Mouse (Mus musculus) forebrain, embryonic 16.5 days (tissue): ENCODE results near the gene Tmcc1. TPM values are rescaled to one million over a fixed set of nuclear protein-coding genes. Genes with fewer than 3 reads are reported as not detected.

Source experiments
- ATAC-seq: fragments of 200-750 bp; cut with Nextera tagmentation; 2 replicates; pipeline ENCODE4 v1.8.0; 2017; ENCODE audit warnings: mild to moderate bottlenecking, moderate library complexity
- H3K27ac ChIP-seq: fragments of 300-500 bp; sonication (generic); 2 replicates; pipeline ENCODE4 v1.5.1; 2014; ENCODE audit warnings: low read length, control low read depth
- H3K27me3 ChIP-seq: fragments of 300-500 bp; sonication (generic); replicated peaks from 2 replicates; pipeline ENCODE4 v1.6.1; 2014; ENCODE audit warnings: low read length; ENCODE audit not compliant: control insufficient read depth, insufficient read depth
- H3K36me3 ChIP-seq: fragments of 300-500 bp; sonication (generic); 2 replicates; pipeline ENCODE4 v1.6.1; 2014; ENCODE audit not compliant: control insufficient read depth, insufficient read depth
- H3K4me1 ChIP-seq: fragments of 300-500 bp; sonication (generic); replicated peaks from 2 replicates; pipeline ENCODE4 v1.6.1; 2014; ENCODE audit warnings: low read length; ENCODE audit not compliant: control insufficient read depth, insufficient read depth
- H3K4me2 ChIP-seq: fragments of 300-500 bp; sonication (generic); 2 replicates; pipeline ENCODE4 v1.6.1; 2014; ENCODE audit warnings: mild to moderate bottlenecking, low read length, control low read depth
- H3K4me3 ChIP-seq: fragments of 300-500 bp; sonication (generic); replicated peaks from 2 replicates; pipeline ENCODE4 v1.5.1; 2014; ENCODE audit warnings: mild to moderate bottlenecking, low read length, control low read depth
- H3K9ac ChIP-seq: fragments of 300-500 bp; sonication (generic); replicated peaks from 2 replicates; pipeline ENCODE4 v1.6.1; 2014; ENCODE audit warnings: low read depth, low read length, control low read depth
- H3K9me3 ChIP-seq: fragments of 300-500 bp; sonication (generic); 2 replicates; pipeline ENCODE4 v1.6.1; 2016; ENCODE audit warnings: low read length; ENCODE audit not compliant: control insufficient read depth
- WGBS: fragments of 180-500 bp; shearing (Covaris S2); extraction: QIAGEN DNeasy Blood & Tissue Kit; methylation state at CpG from one replicate; pipeline ENCODE4 v1.1.7; 2014; 5-methylcytosine and 5-hydroxymethylcytosine counted together
- polyA plus RNA-seq: library from polyadenylated mRNA; unstranded; fragments of >200 nt; fragmentation: Nextera tagmentation; extraction: Ambion mirVana; gene quantifications from 2 replicates; pipeline ENCODE4 v1.2.1, GENCODE M21; 2015

Gene Tmcc1
- polyA plus RNA-seq, 1 experiment from 2014 or later, result 38.4 TPM

DNA sequence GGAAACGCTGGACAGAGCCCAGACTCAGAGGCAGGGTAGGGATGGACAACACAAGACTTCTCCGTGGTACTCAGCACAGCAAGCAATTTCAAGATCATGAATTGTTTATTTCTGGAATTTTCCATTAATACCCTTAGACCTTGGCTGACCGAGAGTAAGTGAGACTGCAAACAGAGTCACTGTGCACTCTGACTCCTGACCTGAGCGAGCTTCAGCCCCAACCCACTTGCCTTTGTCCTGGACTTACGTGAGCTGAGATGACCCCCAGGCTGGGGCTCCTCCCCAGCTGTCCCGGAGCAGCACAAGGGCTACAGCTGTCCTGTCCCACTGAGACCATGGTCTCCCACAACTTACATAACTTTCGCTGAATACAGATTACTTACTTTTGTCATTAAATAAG is 210.4 kb downstream of the Tmcc1 start:
- no peak for ATAC-seq
- H3K4me1 ChIP-seq, result peaks cover 8% of the 10 kb centered on the region
- 70% methylated on average over 7 of the region's 7 CpGs for WGBS
- no peaks in the 10 kb centered on the region for H3K27me3 ChIP-seq
- no peak overlapping the region for H3K27ac ChIP-seq
- H3K4me2 ChIP-seq, result no peak overlapping the region
- no peaks in the 10 kb centered on the region for H3K9me3 ChIP-seq
- no peak overlapping the region for H3K9ac ChIP-seq
- no peaks in the 10 kb centered on the region for H3K36me3 ChIP-seq
- H3K4me3 ChIP-seq, result no peak overlapping the region

DNA sequence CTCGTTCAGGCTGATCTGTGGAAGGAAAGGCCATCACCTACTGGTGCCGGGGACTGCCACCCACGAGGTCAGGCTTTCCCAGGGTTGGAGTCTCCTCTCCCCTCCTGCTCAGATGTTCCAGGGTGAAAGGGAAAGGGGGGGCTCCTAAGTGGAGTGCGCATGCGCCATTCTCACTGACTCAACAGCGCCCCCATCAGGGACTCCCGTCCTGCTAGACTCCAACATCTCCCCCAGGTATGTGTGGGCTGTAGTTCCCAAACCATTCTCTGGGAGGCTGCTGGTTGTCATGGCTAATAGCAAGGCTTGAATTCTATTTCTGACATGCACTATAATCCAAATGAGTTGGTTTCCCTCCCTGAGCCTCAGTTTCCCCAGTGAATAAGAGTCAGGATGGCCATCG is 214.7 kb downstream of the Tmcc1 start:
- H3K36me3 ChIP-seq, result no peaks in the 10 kb centered on the region
- ATAC-seq, result no peak
- H3K9ac ChIP-seq, result no peak overlapping the region
- H3K9me3 ChIP-seq, result no peaks in the 10 kb centered on the region
- H3K4me3 ChIP-seq, result no peak overlapping the region
- peaks cover 7% of the 10 kb centered on the region for H3K4me1 ChIP-seq
- H3K4me2 ChIP-seq, result no peak overlapping the region
- WGBS, result 61% methylated on average over 8 of the region's 8 CpGs
- no peak overlapping the region for H3K27ac ChIP-seq
- H3K27me3 ChIP-seq, result no peaks in the 10 kb centered on the region

GRCm38 (mm10) chr6:115977810-115978209 is 215.5 kb downstream of the Tmcc1 start:
- H3K4me3 ChIP-seq, result no peak overlapping the region
- no peaks in the 10 kb centered on the region for H3K27me3 ChIP-seq
- no peak for ATAC-seq
- no peak overlapping the region for H3K9ac ChIP-seq
- 88% methylated on average over 15 of the region's 15 CpGs for WGBS
- no peaks in the 10 kb centered on the region for H3K36me3 ChIP-seq
- H3K9me3 ChIP-seq, result no peaks in the 10 kb centered on the region
- peaks cover 7% of the 10 kb centered on the region for H3K4me1 ChIP-seq
- no peak overlapping the region for H3K27ac ChIP-seq
- no peak overlapping the region for H3K4me2 ChIP-seq

GRCm38 (mm10) chr6:115975606-115976005 is 217.7 kb downstream of the Tmcc1 start:
- Histone ChIP-seq H3K4me1 (peaks cover 18% of the 10 kb centered on the region), H3K36me3 (no peaks in the 10 kb centered on the region), H3K27ac (no peak overlapping the region), H3K4me3 (no peak overlapping the region), H3K9ac (no peak overlapping the region), H3K4me2 (no peak overlapping the region), H3K9me3 (no peaks in the 10 kb centered on the region), H3K27me3 (no peaks in the 10 kb centered on the region)
- 88% methylated on average over 8 of the region's 8 CpGs for WGBS
- no peak for ATAC-seq

DNA sequence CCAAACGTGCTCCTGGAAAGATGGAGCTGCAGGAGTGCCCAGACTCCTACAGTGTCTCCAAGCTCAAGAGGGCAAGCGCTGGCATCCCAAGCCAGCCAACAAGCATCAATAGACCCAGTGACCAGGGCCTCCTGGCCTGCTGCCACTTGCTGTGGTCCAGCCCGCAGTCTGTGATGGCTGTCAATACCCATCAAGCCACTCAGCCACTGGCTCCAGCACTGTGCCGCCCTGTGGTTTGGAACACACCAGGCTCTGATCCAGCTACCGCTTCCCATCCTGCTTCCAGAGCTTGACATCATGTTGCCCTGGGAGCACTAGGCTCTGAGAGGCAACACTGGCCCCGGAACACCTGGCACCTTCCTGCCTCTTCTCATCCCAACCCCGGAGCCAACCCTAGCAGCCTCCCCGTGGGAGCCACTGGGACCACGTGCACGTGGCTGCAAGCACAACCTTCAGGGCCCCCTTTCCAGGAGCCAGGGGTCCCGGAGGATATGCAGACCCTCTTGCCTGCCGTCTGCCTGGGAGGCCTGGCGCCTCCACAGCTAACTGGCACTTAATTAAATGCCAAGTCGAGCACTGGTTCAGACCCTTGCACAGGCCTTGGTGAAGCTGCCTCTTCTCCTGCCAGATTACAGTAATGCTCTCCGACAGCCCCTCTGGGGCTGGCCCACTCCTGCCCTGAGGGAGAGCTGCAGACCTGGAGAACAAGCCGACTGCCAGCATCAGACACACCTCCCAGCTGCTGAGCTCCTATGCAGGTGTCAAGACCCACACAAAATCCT is 219.2 kb downstream of the Tmcc1 start:
- no peak overlapping the region for H3K9ac ChIP-seq
- peaks cover 18% of the 10 kb centered on the region for H3K4me1 ChIP-seq
- 64% methylated on average over 16 of the region's 16 CpGs for WGBS
- no peaks in the 10 kb centered on the region for H3K36me3 ChIP-seq
- no peak overlapping the region for H3K4me3 ChIP-seq
- no peaks in the 10 kb centered on the region for H3K9me3 ChIP-seq
- no peak overlapping the region for H3K27ac ChIP-seq
- no peaks in the 10 kb centered on the region for H3K27me3 ChIP-seq
- no peak overlapping the region for H3K4me2 ChIP-seq
- no peak for ATAC-seq

GRCm38 (mm10) chr6:115973139-115973875 is 220.0 kb downstream of the Tmcc1 start:
- WGBS, result 89% methylated on average over 15 of the region's 15 CpGs
- Histone ChIP-seq H3K27ac (no peak overlapping the region), H3K27me3 (no peaks in the 10 kb centered on the region), H3K4me2 (no peak overlapping the region), H3K4me3 (no peak overlapping the region), H3K9me3 (no peaks in the 10 kb centered on the region), H3K9ac (no peak overlapping the region), H3K36me3 (no peaks in the 10 kb centered on the region), H3K4me1 (peaks cover 18% of the 10 kb centered on the region)
- no peak for ATAC-seq

GRCm38 (mm10) chr6:115972083-115972764 is 221.1 kb downstream of the Tmcc1 start:
- 76% methylated on average over 7 of the region's 7 CpGs for WGBS
- H3K9ac ChIP-seq, result no peak overlapping the region
- H3K9me3 ChIP-seq, result no peaks in the 10 kb centered on the region
- H3K27me3 ChIP-seq, result no peaks in the 10 kb centered on the region
- peaks cover 18% of the 10 kb centered on the region for H3K4me1 ChIP-seq
- peak; percentile 34 for ATAC-seq
- no peak overlapping the region; the same call in 1 of the 2 replicates for H3K27ac ChIP-seq
- no peak overlapping the region for H3K4me3 ChIP-seq
- no peak overlapping the region for H3K4me2 ChIP-seq
- no peaks in the 10 kb centered on the region for H3K36me3 ChIP-seq

- Histone ChIP-seq H3K4me3 (no peak overlapping the region), H3K27me3 (no peaks in the 10 kb centered on the region), H3K9me3 (no peaks in the 10 kb centered on the region), H3K4me2 (no peak overlapping the region), H3K9ac (no peak overlapping the region), H3K27ac (no peak overlapping the region), H3K4me1 (peaks cover 18% of the 10 kb centered on the region), H3K36me3 (no peaks in the 10 kb centered on the region)
- 40% methylated on average over 13 of the region's 13 CpGs for WGBS
- ATAC-seq, result peak; percentile 54; the same call in 1 of the 2 replicates
These were observed 221.8 kb downstream of the Tmcc1 start for GRCm38 (mm10) chr6:115971273-115972060.
